Mouse (Mus musculus): Measurements from ENCODE around the gene Mospd2.
A peak's percentile ranks its signal among the peaks of the same experiment; 100 is the strongest.

Gene Mospd2

GRCm38 (mm10) chrX:164980193-164980775, at the start of gene Mospd2, which contains the start of gene Fancb:
Mospd2 (minus strand) TSS chrX:164980375.
Fancb (plus strand) TSS chrX:164980592.
- DNase-seq (ENCODE audit: low spot score in 2 of 2), result peak; percentile 53 to 58

GRCm38 (mm10) chrX:165004779-165005324, 24.7 kb upstream of the Mospd2 start, which contains the start of gene Gm17604:
Gm17604 (minus strand) TSS chrX:165004829.
- DNase-seq (ENCODE audit: low spot score in 2 of 2), result no peak

- DNase-seq (ENCODE audit: low spot score in 2 of 2), result no peak
Measured at GRCm38 (mm10) chrX:165003141-165003540, 23.0 kb upstream of the Mospd2 start.

- no peak for DNase-seq (ENCODE audit: low spot score in 2 of 2)
Measured at GRCm38 (mm10) chrX:164978866-164979265, 1.3 kb downstream of the Mospd2 start.

GRCm38 (mm10) chrX:164971206-164971605, 9.0 kb downstream of the Mospd2 start:
- no peak for DNase-seq (ENCODE audit: low spot score in 2 of 2)

- DNase-seq (ENCODE audit: low spot score in 2 of 2), result no peak
Measured at GRCm38 (mm10) chrX:164965750-164966448, 14.3 kb downstream of the Mospd2 start.

GRCm38 (mm10) chrX:164952601-164953375, 27.4 kb downstream of the Mospd2 start:
- no peak for DNase-seq (ENCODE audit: low spot score in 2 of 2)

GRCm38 (mm10) chrX:164951858-164952576, 28.2 kb downstream of the Mospd2 start:
- DNase-seq (ENCODE audit: low spot score in 2 of 2), result no peak

- no peak for DNase-seq (ENCODE audit: low spot score in 2 of 2)
Measured at GRCm38 (mm10) chrX:164941540-164941939, 38.6 kb downstream of the Mospd2 start.

- no peak for DNase-seq (ENCODE audit: low spot score in 2 of 2)
Measured at GRCm38 (mm10) chrX:164912993-164913392, 67.2 kb downstream of the Mospd2 start.

GRCm38 (mm10) chrX:164912186-164912585, 68.0 kb downstream of the Mospd2 start:
- no peak for DNase-seq (ENCODE audit: low spot score in 2 of 2)

GRCm38 (mm10) chrX:164901847-164902246, 78.3 kb downstream of the Mospd2 start:
- no peak for DNase-seq (ENCODE audit: low spot score in 2 of 2)

GRCm38 (mm10) chrX:164899805-164900204, 80.4 kb downstream of the Mospd2 start:
- DNase-seq (ENCODE audit: low spot score in 2 of 2), result no peak

- no peak for DNase-seq (ENCODE audit: low spot score in 2 of 2)
Measured at GRCm38 (mm10) chrX:164886260-164886659, 93.9 kb downstream of the Mospd2 start.
